Mouse (Mus musculus): Measurements from ENCODE around the gene Rnf6. TPM values are rescaled to one million over a fixed set of nuclear protein-coding genes. Genes with fewer than 3 reads are reported as not detected.
A peak's percentile ranks its signal among the peaks of the same experiment; 100 is the strongest.

Rnf6 gene
- polyA plus RNA-seq, 1 experiment from 2014 or later, result 39.0 TPM

DNA sequence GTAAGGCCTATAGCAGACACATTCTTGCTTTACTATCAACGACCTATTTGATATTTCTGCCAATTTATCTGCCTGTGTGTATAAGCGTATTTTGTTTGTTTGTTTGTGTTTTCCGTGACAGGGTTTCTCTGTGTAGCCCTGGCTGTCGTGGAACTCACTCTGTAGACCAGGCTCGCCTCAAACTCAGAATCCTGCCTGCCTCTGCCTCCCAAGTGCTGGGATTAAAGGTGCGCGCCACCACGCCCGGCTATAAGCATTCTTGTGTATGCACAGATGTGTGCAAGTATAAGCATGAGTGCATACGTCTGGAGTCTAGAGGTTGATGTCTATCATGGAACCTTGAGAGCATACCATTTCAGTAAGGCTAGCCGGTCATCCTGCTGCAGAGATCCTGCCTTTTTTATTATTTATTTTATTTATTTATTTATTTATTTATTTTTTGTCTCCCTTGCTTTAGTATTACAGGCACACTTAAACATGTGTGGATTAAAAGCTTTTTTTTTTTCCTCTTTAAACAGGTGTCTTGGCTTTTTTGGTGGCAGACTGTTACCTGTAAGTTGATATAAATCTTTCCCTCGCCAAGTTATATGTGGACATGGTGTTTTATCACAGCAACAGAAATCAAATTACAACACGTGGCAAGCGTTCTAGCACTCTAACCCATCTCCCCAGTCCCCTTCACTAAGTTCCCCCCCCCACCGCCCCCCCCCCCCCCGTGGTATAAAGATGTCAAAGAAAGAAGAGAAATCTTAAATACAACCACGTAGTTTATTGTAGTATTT lies 8.7 kb upstream of the Rnf6 start:
- Histone ChIP-seq H3K9ac (ENCODE audit: low read length) (peak overlapping the region; percentile 89), H3K4me1 (ENCODE audit: control insufficient read depth in 2 of 2, insufficient read depth in 2 of 2, low read length in 2 of 2) (peaks cover 0 to 14% of the 10 kb centered on the region in 2 experiments; a peak in 3 of 4 replicates), H3K4me3 (ENCODE audit: control insufficient read depth in 1 of 2, insufficient read depth in 1 of 2, low read depth in 1 of 2, low read length in 2 of 2) (peak overlapping the region; percentile 77 to 79; a peak in 3 of 4 replicates), H3K27ac (replicated peaks in 1 of 2; ENCODE audit: control insufficient read depth in 1 of 2, insufficient read depth in 1 of 2, low read depth in 2 of 2, low read length in 2 of 2) (peak overlapping the region in 1 of 2 experiments; percentile 94; a peak in 2 of 4 replicates), H3K36me3 (ENCODE audit: control insufficient read depth, insufficient read depth, low read length) (no peaks in the 10 kb centered on the region), H3K4me2 (ENCODE audit: low read length) (peak overlapping the region; percentile 93), H3K9me3 (ENCODE audit: control insufficient read depth, low read length) (no peaks in the 10 kb centered on the region), H3K27me3 (ENCODE audit: control insufficient read depth, insufficient read depth, low read length) (no peaks in the 10 kb centered on the region)
- no peak for ATAC-seq (ENCODE audit: insufficient number of reproducible peaks, insufficient read depth, low FRiP score, low read depth)
- WGBS, result 56% methylated on average over 17 of the region's 17 CpGs

DNA sequence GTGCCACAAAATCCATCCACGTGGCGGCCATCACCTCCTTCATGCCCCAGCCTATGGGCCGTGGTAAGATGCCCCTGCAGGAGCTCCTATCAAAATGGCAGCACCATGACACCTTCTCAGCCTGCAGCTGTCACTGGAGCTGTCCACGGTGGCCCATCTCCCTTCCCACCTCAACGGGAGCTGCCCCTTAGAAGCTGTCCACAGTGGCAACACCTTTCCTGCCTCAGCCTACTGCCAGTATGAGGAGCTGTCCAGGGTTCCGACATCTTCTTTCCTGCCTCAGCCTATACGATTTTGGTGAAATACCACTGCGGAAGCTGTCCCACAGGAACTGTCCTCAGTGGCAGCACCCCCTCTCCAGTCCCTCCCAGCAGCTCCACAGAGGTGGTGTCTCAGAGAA lies 6.1 kb upstream of the Rnf6 start:
- WGBS, result 82% methylated on average over 8 of the region's 8 CpGs
- Histone ChIP-seq H3K27ac (replicated peaks in 1 of 2; ENCODE audit: control insufficient read depth in 1 of 2, insufficient read depth in 1 of 2, low read depth in 2 of 2, low read length in 2 of 2) (no peak overlapping the region), H3K4me2 (ENCODE audit: low read length) (no peak overlapping the region), H3K27me3 (ENCODE audit: control insufficient read depth, insufficient read depth, low read length) (no peaks in the 10 kb centered on the region), H3K36me3 (ENCODE audit: control insufficient read depth, insufficient read depth, low read length) (no peaks in the 10 kb centered on the region), H3K9ac (ENCODE audit: low read length) (no peak overlapping the region), H3K4me1 (ENCODE audit: control insufficient read depth in 2 of 2, insufficient read depth in 2 of 2, low read length in 2 of 2) (peaks cover 0 to 5% of the 10 kb centered on the region in 2 experiments; a peak in 2 of 4 replicates), H3K4me3 (ENCODE audit: control insufficient read depth in 1 of 2, insufficient read depth in 1 of 2, low read depth in 1 of 2, low read length in 2 of 2) (no peak overlapping the region), H3K9me3 (ENCODE audit: control insufficient read depth, low read length) (no peaks in the 10 kb centered on the region)
- no peak for ATAC-seq (ENCODE audit: insufficient number of reproducible peaks, insufficient read depth, low FRiP score, low read depth)

DNA sequence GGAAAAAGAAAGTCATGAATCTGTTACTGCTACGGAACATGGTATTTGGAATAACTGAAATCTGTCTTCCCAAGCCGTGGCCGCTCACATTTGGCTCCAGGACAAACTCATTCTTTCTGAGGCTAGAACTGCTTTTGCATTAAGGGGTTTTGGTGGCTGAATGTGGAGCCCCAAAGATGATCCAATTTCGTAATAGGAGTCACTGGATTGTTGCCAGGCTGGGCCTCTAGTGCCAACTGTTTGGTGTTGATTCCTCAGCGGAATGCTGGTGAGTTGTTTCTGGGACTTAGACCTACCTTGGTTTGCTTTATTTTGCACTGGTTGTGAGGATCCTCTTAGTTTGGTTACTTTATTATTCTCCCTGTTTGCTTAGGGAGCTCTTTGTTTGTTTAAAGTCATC lies 2.4 kb upstream of the Rnf6 start:
- H3K9me3 ChIP-seq (ENCODE audit: control insufficient read depth, low read length), result no peaks in the 10 kb centered on the region
- peaks cover 2 to 4% of the 10 kb centered on the region in 2 experiments; a peak in 3 of 4 replicates for H3K4me1 ChIP-seq (ENCODE audit: control insufficient read depth in 2 of 2, insufficient read depth in 2 of 2, low read length in 2 of 2)
- H3K4me3 ChIP-seq (ENCODE audit: control insufficient read depth in 1 of 2, insufficient read depth in 1 of 2, low read depth in 1 of 2, low read length in 2 of 2), result no peak overlapping the region
- H3K27me3 ChIP-seq (ENCODE audit: control insufficient read depth, insufficient read depth, low read length), result no peaks in the 10 kb centered on the region
- no peak overlapping the region for H3K4me2 ChIP-seq (ENCODE audit: low read length)
- no peak overlapping the region for H3K27ac ChIP-seq (replicated peaks in 1 of 2; ENCODE audit: control insufficient read depth in 1 of 2, insufficient read depth in 1 of 2, low read depth in 2 of 2, low read length in 2 of 2)
- 89% methylated on average over 5 of the region's 5 CpGs for WGBS
- no peak overlapping the region for H3K9ac ChIP-seq (ENCODE audit: low read length)
- no peak for ATAC-seq (ENCODE audit: insufficient number of reproducible peaks, insufficient read depth, low FRiP score, low read depth)
- H3K36me3 ChIP-seq (ENCODE audit: control insufficient read depth, insufficient read depth, low read length), result peaks cover 11% of the 10 kb centered on the region

DNA sequence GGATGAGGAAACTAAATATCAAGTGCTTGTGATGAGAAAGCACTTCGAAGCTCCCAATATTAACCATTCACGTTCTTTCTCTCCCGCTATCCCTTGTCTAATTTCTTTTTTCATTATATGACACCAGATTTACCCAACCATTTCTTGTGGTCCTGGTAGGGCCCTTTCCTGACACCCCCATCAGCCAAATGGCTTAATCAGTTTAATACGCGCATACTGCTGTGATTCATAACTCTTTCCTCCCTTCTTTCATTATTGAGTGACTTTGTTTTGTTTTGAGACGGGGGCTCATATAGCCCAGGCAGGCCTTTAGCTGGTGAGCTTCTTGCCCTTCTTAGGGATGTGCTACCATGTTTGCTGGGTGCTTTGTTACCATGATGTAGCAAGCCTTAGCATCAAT lies 367 bp upstream of the Rnf6 start:
- peaks cover 31% of the 10 kb centered on the region for H3K36me3 ChIP-seq (ENCODE audit: control insufficient read depth, insufficient read depth, low read length)
- peaks cover 2 to 4% of the 10 kb centered on the region in 2 experiments; a peak in 3 of 4 replicates for H3K4me1 ChIP-seq (ENCODE audit: control insufficient read depth in 2 of 2, insufficient read depth in 2 of 2, low read length in 2 of 2)
- H3K9ac ChIP-seq (ENCODE audit: low read length), result peak overlapping the region; percentile 83
- H3K9me3 ChIP-seq (ENCODE audit: control insufficient read depth, low read length), result no peaks in the 10 kb centered on the region
- H3K4me3 ChIP-seq (ENCODE audit: control insufficient read depth in 1 of 2, insufficient read depth in 1 of 2, low read depth in 1 of 2, low read length in 2 of 2), result peak overlapping the region; percentile 63 to 91
- ATAC-seq (ENCODE audit: insufficient number of reproducible peaks, insufficient read depth, low FRiP score, low read depth), result no peak
- H3K27ac ChIP-seq (replicated peaks in 1 of 2; ENCODE audit: control insufficient read depth in 1 of 2, insufficient read depth in 1 of 2, low read depth in 2 of 2, low read length in 2 of 2), result peak overlapping the region; percentile 97 to 99
- peak overlapping the region; percentile 74 for H3K4me2 ChIP-seq (ENCODE audit: low read length)
- 33% methylated on average over 6 of the region's 6 CpGs for WGBS
- no peaks in the 10 kb centered on the region for H3K27me3 ChIP-seq (ENCODE audit: control insufficient read depth, insufficient read depth, low read length)

GRCm38 (mm10) chr5:146220501-146220878 lies 865 bp downstream of the Rnf6 start:
- Histone ChIP-seq H3K36me3 (ENCODE audit: control insufficient read depth, insufficient read depth, low read length) (peaks cover 44% of the 10 kb centered on the region), H3K4me3 (ENCODE audit: control insufficient read depth in 1 of 2, insufficient read depth in 1 of 2, low read depth in 1 of 2, low read length in 2 of 2) (peak overlapping the region; percentile 63 to 84), H3K27ac (replicated peaks in 1 of 2; ENCODE audit: control insufficient read depth in 1 of 2, insufficient read depth in 1 of 2, low read depth in 2 of 2, low read length in 2 of 2) (peak overlapping the region; percentile 67 to 97; a peak in 3 of 4 replicates), H3K9ac (ENCODE audit: low read length) (peak overlapping the region; percentile 83), H3K27me3 (ENCODE audit: control insufficient read depth, insufficient read depth, low read length) (no peaks in the 10 kb centered on the region), H3K9me3 (ENCODE audit: control insufficient read depth, low read length) (no peaks in the 10 kb centered on the region), H3K4me2 (ENCODE audit: low read length) (peak overlapping the region; percentile 76), H3K4me1 (ENCODE audit: control insufficient read depth in 2 of 2, insufficient read depth in 2 of 2, low read length in 2 of 2) (peaks cover 2 to 4% of the 10 kb centered on the region in 2 experiments; a peak in 3 of 4 replicates)
- ATAC-seq (ENCODE audit: insufficient number of reproducible peaks, insufficient read depth, low FRiP score, low read depth), result peak; percentile 10; the same call in 1 of the 2 replicates
- WGBS, result 7% methylated on average over 13 of the region's 13 CpGs

GRCm38 (mm10) chr5:146205537-146205936 lies 15.8 kb downstream of the Rnf6 start:
- WGBS, result 91% methylated on average over 5 of the region's 5 CpGs

DNA sequence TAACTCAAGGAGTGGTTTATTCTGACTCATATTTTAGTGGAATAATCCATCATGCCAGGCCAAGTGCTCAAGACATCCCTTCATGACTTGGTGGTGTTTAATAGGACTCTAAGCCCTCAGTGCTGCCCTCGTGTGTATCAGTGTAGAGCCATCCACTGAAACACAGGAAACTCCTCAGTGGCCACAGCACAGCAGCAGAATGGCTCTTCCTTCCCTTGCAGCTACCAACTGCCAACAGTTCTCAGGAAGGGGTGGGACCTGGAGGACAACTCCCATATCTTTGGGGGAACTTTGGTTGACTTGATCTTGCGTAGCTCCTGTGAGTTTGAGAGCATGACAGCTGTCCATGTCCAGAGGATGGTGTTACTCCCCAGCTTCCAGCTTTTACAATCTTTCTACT lies 17.4 kb downstream of the Rnf6 start:
- Histone ChIP-seq H3K4me1 (ENCODE audit: control insufficient read depth in 2 of 2, insufficient read depth in 2 of 2, low read length in 2 of 2) (no peaks in the 10 kb centered on the region), H3K9me3 (ENCODE audit: control insufficient read depth, low read length) (no peaks in the 10 kb centered on the region; the same call in 1 of the 2 replicates), H3K36me3 (ENCODE audit: control insufficient read depth, insufficient read depth, low read length) (peaks cover 67% of the 10 kb centered on the region), H3K4me3 (ENCODE audit: control insufficient read depth in 1 of 2, insufficient read depth in 1 of 2, low read depth in 1 of 2, low read length in 2 of 2) (no peak overlapping the region), H3K27me3 (ENCODE audit: control insufficient read depth, insufficient read depth, low read length) (no peaks in the 10 kb centered on the region), H3K27ac (replicated peaks in 1 of 2; ENCODE audit: control insufficient read depth in 1 of 2, insufficient read depth in 1 of 2, low read depth in 2 of 2, low read length in 2 of 2) (no peak overlapping the region), H3K4me2 (ENCODE audit: low read length) (no peak overlapping the region), H3K9ac (ENCODE audit: low read length) (no peak overlapping the region)
- 79% methylated on average over 2 of the region's 2 CpGs for WGBS
- no peak for ATAC-seq (ENCODE audit: insufficient number of reproducible peaks, insufficient read depth, low FRiP score, low read depth)

More at GRCm38 (mm10) chr5:146205537-146205936, 15.8 kb downstream of the Rnf6 start:
- Histone ChIP-seq H3K4me2 (ENCODE audit: low read length) (no peak overlapping the region), H3K9me3 (ENCODE audit: control insufficient read depth, low read length) (no peaks in the 10 kb centered on the region; the same call in 1 of the 2 replicates), H3K9ac (ENCODE audit: low read length) (no peak overlapping the region), H3K36me3 (ENCODE audit: control insufficient read depth, insufficient read depth, low read length) (peaks cover 82% of the 10 kb centered on the region), H3K4me3 (ENCODE audit: control insufficient read depth in 1 of 2, insufficient read depth in 1 of 2, low read depth in 1 of 2, low read length in 2 of 2) (no peak overlapping the region), H3K4me1 (ENCODE audit: control insufficient read depth in 2 of 2, insufficient read depth in 2 of 2, low read length in 2 of 2) (no peaks in the 10 kb centered on the region), H3K27me3 (ENCODE audit: control insufficient read depth, insufficient read depth, low read length) (no peaks in the 10 kb centered on the region), H3K27ac (replicated peaks in 1 of 2; ENCODE audit: control insufficient read depth in 1 of 2, insufficient read depth in 1 of 2, low read depth in 2 of 2, low read length in 2 of 2) (no peak overlapping the region)
- ATAC-seq (ENCODE audit: insufficient number of reproducible peaks, insufficient read depth, low FRiP score, low read depth), result no peak

Data from heart, embryonic 14.5 days (tissue).